Mouse (Mus musculus) testis, postnatal 10 days (tissue): Measurements from ENCODE around the gene Cpvl.

ENCODE experiments used
- DNase-seq: peaks from one replicate; pipeline ENCODE4 v3.0.0; 2021; ENCODE audit warnings: low spot score

Gene Cpvl

DNA sequence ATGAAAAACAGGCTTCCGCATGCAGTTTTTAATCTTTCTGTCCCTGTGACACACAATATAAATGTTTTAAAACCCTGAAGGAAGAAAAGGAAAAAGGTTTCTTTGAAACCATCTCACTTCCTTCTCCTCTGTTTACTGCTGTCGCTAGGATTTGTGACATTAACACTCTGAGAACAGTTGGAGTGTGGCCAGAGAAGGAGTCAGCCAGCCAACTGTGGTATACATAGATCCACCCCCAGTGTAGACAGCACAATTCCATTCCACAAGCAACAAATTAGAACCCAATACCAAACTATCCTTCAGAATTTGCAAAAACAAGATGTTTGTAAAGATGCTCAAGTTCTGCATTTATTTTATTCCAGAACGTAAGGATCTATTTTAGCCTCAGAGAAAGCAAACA is 6.7 kb downstream of the Cpvl start:
- DNase-seq, result no peak

DNA sequence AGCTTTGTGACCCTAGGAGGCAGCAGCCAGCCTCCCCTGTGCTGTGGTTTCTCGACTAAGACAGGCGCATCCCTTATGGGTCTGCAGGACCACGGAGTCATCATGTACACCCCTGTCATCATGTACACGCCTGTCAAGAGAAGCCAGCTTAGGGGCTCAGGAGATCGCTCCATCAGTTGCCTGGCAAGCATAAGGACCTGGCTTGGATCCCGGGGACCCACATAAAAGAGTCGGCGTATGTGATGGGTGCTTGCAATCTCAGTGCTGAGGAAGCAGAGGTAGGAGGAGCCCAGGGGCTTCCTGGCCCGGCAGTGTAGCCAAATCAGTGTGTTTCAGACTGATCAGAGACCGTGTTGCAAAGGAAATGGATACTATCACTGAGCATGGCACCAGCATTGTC is 9.4 kb downstream of the Cpvl start:
- DNase-seq, result no peak

DNA sequence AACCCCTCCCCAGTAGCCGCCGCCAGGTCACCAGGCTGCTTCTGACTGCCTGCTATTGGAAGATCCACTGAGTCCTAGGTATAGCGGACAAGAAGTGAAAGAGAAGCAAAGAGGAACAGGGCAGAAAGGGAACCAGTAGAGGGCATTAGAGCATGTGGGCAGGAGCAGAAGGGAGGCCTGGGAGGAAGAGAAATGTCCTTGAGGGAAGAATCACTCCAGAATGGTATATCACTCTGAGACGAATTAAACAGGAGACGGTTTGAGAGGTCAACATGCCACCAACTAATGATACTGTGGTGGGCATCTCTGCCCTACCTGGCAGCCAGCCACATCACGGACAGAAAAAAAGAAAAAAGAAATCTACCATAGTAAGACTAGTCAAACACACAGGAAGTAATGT is 9.9 kb downstream of the Cpvl start:
- DNase-seq, result no peak

- DNase-seq, result no peak
Observed at GRCm38 (mm10) chr6:53966595-53966994, 11.9 kb downstream of the Cpvl start.

GRCm38 (mm10) chr6:53965900-53966299 is 12.6 kb downstream of the Cpvl start:
- DNase-seq, result no peak

GRCm38 (mm10) chr6:53963906-53964496 is 14.5 kb downstream of the Cpvl start:
- DNase-seq, result no peak

DNA sequence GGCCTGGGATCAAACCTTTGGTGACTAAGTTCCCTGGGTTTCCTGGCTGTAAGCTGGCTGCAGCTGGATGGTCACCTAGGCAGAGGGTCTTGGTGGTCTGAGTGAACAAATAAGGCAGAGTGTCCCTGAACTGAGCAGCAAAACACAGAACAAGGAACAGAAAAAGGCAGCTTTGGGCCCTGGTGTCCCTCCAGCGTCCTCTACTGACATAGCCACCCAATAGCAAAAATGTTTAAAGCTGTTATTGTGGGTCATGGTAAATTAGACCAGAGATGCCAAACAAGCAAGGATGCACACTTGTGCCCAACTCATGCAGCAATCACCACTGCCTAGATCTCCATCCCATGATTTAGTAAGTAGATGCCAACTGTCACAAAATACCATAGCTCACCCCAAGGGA is 16.5 kb downstream of the Cpvl start:
- no peak for DNase-seq

- no peak for DNase-seq
Observed at GRCm38 (mm10) chr6:53959826-53960225, 18.6 kb downstream of the Cpvl start.

- peak; percentile 93 for DNase-seq
Observed at GRCm38 (mm10) chr6:53958321-53958720, 20.1 kb downstream of the Cpvl start.

GRCm38 (mm10) chr6:53956513-53956912 is 22.0 kb downstream of the Cpvl start:
- no peak for DNase-seq

GRCm38 (mm10) chr6:53955846-53956245 is 22.6 kb downstream of the Cpvl start:
- DNase-seq, result no peak

- DNase-seq, result no peak
Observed at GRCm38 (mm10) chr6:53955271-53955670, 23.2 kb downstream of the Cpvl start.

GRCm38 (mm10) chr6:53954106-53954505 is 24.4 kb downstream of the Cpvl start:
- peak; percentile 73 for DNase-seq

DNA sequence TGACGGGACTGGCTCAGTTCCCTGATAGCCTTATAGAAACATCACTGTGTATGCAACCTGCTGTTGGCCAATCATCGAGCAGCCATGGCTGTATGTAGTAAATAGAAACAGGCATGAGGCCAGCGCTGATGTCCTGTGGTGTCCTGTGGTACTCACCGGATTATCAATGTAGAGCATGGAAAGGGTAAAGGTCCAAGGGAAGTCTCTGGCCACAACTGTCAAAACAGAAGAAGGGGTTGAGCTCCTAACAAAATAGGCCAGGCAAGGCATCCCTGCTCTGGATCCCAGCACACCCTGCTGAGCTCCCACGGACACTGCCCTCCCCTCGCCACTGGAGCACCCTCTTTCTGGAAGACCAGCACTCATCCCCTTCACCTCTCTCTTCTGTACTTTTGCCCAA is 25.1 kb downstream of the Cpvl start:
- DNase-seq, result no peak

DNA sequence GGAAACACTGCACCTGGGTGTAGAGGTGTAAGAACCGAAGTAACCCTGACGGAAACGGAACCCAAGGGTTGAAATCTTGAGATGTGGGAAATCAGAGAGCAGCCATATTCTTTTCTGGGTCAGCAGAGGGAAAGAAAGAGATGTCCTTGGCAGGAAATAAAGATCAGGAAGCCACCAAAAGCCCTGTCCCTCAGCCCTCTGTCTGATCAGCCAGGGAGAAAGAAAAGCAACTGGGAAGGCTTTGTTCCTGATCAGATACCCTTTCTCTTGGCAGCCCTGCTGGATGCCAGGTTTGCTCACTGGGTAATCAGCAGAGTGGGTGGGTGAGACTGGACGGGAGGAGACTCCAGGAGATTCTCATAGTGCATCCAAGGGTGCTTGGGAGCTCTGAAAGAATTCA is 27.1 kb downstream of the Cpvl start:
- no peak for DNase-seq

GRCm38 (mm10) chr6:53950876-53951275 is 27.6 kb downstream of the Cpvl start:
- DNase-seq, result no peak

DNA sequence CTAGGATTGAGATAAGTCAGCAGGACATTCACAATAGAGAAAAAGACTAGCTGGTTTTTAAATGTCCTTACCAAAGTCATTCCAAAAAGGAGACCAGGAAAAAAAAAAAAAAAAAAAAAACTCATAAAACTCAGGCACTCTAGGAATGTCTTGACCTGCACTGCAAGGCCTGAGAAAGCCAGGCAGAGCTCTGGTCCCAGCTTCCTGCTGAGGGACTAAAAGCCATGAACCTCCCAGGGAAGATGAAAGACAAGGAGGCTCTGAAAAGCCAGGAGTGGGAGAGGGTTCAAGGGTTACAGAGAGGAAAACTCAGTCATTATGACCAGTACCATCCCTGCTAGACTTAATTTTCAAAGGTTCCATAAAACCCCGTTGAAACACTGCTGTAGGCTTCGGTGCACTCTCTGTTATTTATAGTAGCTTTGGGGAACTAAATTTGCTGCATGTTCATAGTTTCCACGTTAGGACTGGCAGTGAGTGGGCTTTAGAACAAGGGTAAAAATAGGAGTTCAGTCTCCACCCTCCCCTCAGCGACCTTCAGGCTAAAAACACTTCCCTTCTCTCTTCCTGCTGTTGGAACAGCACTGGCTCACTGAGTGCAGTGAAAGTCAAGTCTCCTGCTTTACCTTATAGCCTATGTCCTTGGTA is 30.0 kb downstream of the Cpvl start:
- no peak for DNase-seq

GRCm38 (mm10) chr6:53944887-53945286 is 33.6 kb downstream of the Cpvl start:
- no peak for DNase-seq

DNA sequence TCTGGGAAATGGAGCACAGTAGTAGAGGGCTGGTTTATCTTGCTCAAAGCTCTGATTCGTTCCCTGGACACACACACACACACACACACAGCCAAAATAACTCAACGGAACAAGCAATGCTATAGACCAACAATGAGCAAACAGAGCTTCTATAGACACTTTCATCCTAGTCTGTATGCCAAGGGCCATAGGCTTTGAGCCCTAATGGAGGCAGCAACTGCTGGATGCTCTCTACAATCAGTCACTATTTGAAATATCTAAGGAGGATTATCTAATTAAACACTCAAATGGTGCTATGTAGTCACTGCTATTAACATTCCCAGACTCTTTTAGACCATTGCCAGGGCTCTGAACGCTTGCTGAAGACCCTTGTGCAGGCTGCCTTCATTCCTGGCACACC is 34.1 kb downstream of the Cpvl start:
- no peak for DNase-seq

DNA sequence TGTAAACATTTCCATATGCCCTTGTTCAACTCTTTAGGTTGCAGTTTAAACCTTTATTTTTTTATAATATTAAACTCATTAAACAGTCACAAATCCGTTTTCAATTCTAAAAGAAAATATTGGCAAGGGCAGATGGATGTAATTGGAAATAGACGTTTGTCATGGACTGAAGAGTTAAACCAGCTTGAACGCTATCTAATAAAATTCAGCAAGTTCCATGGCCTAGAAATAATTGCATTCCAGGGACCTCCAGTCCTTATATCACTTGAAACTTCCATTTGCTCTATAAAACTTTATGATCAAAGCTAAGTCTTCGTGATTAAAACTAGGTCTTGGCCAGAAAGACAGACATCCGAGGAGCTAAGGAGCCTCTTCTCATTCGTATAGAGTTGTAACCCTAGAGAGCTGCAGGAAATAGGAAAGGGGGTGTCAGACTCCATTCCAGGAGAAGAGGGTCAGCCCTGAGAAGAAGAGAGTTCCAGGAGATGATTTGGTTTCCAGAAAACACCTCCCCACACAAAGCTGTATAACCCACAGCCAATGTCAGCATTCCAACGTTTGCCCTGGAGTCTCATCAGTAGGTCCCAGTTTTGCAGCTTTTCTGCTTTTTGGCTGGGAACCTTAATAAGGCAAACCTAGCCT is 36.2 kb downstream of the Cpvl start:
- no peak for DNase-seq

DNA sequence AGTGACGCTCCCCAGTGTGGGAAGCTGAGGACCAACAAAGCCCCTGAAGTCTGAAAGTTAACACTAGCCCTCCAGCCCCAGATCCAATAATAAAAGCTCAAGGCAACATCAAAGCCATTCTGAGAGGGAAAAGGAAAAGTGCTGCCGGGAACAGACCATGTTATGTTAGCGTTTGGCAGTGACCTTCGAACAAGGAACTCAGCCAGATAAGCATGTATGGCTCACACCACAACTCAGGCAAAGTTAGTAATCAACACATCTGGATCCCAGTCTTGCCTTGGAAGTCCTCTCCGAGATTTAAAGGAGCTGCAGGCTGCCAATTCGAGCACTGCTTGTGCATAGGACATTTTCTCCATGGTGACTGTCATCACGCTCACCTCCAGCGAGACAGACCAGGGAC is 38.7 kb downstream of the Cpvl start:
- DNase-seq, result no peak

GRCm38 (mm10) chr6:53938942-53939341 is 39.5 kb downstream of the Cpvl start:
- no peak for DNase-seq
